Mouse (Mus musculus) E14TG2a.4 (cell line): Measurements from ENCODE around the gene Wbp4.
A peak's percentile ranks its signal among the peaks of the same experiment; 100 is the strongest.
"Not testable (repeated sequence)": the region's sequence is repeated elsewhere in the genome, so short reads cannot be mapped to it uniquely, and the experiment has no call there.

Experiments used
- H3K27me3 ChIP-seq: 2 replicates; pipeline ENCODE4 v1.6.1; 2014; ENCODE audit warnings: low read length, control low read depth; ENCODE audit not compliant: insufficient read depth
- H3K36me3 ChIP-seq: 2 replicates; pipeline ENCODE4 v1.6.1; 2014; ENCODE audit warnings: low read length, control low read depth; ENCODE audit not compliant: insufficient read depth
- H3K4me1 ChIP-seq: replicated peaks from 2 replicates; pipeline ENCODE4 v1.6.1; 2014; ENCODE audit warnings: low read depth, low read length, control low read depth
- H3K4me3 ChIP-seq: replicated peaks from 2 replicates; pipeline ENCODE4 v1.5.1; 2014; ENCODE audit warnings: mild to moderate bottlenecking, low read length
- H3K9me3 ChIP-seq: 2 replicates; pipeline ENCODE4 v1.6.1; 2014; ENCODE audit warnings: low read length, control low read depth
- CTCF ChIP-seq: conservative IDR thresholded peaks from 2 replicates; pipeline ENCODE4 v1.5.1; 2014; ENCODE audit warnings: low read length
- NANOG ChIP-seq: IDR thresholded peaks from 2 replicates; pipeline ENCODE4 v1.6.1; 2014; ENCODE audit warnings: borderline replicate concordance, low read length, mixed read lengths
- POU5F1 ChIP-seq: IDR thresholded peaks from 2 replicates; pipeline ENCODE4 v1.6.1; 2014; ENCODE audit warnings: low read length, borderline replicate concordance

The Wbp4 gene

GRCm38 (mm10) chr14:79482251-79482661 is 936 bp upstream of the Wbp4 start:
- peaks cover 17% of the 10 kb centered on the region; the same call in 1 of the 2 replicates for H3K36me3 ChIP-seq
- H3K27me3 ChIP-seq, result peaks cover 19% of the 10 kb centered on the region; the same call in 1 of the 2 replicates
- H3K4me1 ChIP-seq, result peaks cover 56% of the 10 kb centered on the region
- TF ChIP-seq NANOG (no peak), CTCF (no peak), POU5F1 (no peak)
- H3K9me3 ChIP-seq, result no peaks in the 10 kb centered on the region
- H3K4me3 ChIP-seq, result peak overlapping the region; percentile 98

- H3K9me3 ChIP-seq, result no peaks in the 10 kb centered on the region
- peaks cover 24% of the 10 kb centered on the region for H3K36me3 ChIP-seq
- H3K4me1 ChIP-seq, result peaks cover 43% of the 10 kb centered on the region
- TF ChIP-seq CTCF (no peak), POU5F1 (no peak), NANOG (no peak)
- peak within 1 kb of the TSS; percentile 98 for H3K4me3 ChIP-seq
- H3K27me3 ChIP-seq, result peaks cover 12% of the 10 kb centered on the region; the same call in 1 of the 2 replicates
These were observed 539 bp downstream of the Wbp4 start, which contains the start of gene Elf1 for GRCm38 (mm10) chr14:79480624-79481338. Gene Elf1, plus strand, starts transcription at chr14:79481194.

- TF ChIP-seq CTCF (no peak), POU5F1 (no peak), NANOG (no peak)
- no peaks in the 10 kb centered on the region for H3K27me3 ChIP-seq
- H3K4me3 ChIP-seq, result no peak overlapping the region
- H3K4me1 ChIP-seq, result no peaks in the 10 kb centered on the region
- H3K9me3 ChIP-seq, result no peaks in the 10 kb centered on the region
- peaks cover 87% of the 10 kb centered on the region for H3K36me3 ChIP-seq
These were observed 7.9 kb downstream of the Wbp4 start for GRCm38 (mm10) chr14:79473384-79473783.

GRCm38 (mm10) chr14:79467621-79468020 is 13.7 kb downstream of the Wbp4 start:
- H3K4me3 ChIP-seq, result no peak overlapping the region
- H3K27me3 ChIP-seq, result no peaks in the 10 kb centered on the region
- H3K4me1 ChIP-seq, result no peaks in the 10 kb centered on the region
- peaks cover 83% of the 10 kb centered on the region for H3K36me3 ChIP-seq
- peak; percentile 65 for TF ChIP-seq CTCF
- TF ChIP-seq NANOG, result no peak
- H3K9me3 ChIP-seq, result no peaks in the 10 kb centered on the region

GRCm38 (mm10) chr14:79465623-79466022 is 15.7 kb downstream of the Wbp4 start:
- no peaks in the 10 kb centered on the region for H3K4me1 ChIP-seq
- TF ChIP-seq POU5F1, result no peak
- no peak for TF ChIP-seq CTCF
- no peak for TF ChIP-seq NANOG
- no peaks in the 10 kb centered on the region for H3K9me3 ChIP-seq
- H3K27me3 ChIP-seq, result no peaks in the 10 kb centered on the region
- H3K36me3 ChIP-seq, result peaks cover 78% of the 10 kb centered on the region
- H3K4me3 ChIP-seq, result no peak overlapping the region

GRCm38 (mm10) chr14:79460988-79461387 is 20.3 kb downstream of the Wbp4 start:
- TF ChIP-seq POU5F1, result no peak
- TF ChIP-seq NANOG, result no peak
- TF ChIP-seq CTCF, result no peak

GRCm38 (mm10) chr14:79460401-79460800 is 20.9 kb downstream of the Wbp4 start:
- Histone ChIP-seq H3K36me3 (peaks cover 32% of the 10 kb centered on the region), H3K4me1 (peaks cover 19% of the 10 kb centered on the region), H3K4me3 (no peak overlapping the region), H3K9me3 (no peaks in the 10 kb centered on the region), H3K27me3 (no peaks in the 10 kb centered on the region)
- TF ChIP-seq POU5F1 (no peak), NANOG (no peak), CTCF (no peak)

More at GRCm38 (mm10) chr14:79460988-79461387, 20.3 kb downstream of the Wbp4 start:
- Histone ChIP-seq H3K9me3 (no peaks in the 10 kb centered on the region), H3K27me3 (no peaks in the 10 kb centered on the region), H3K36me3 (peaks cover 38% of the 10 kb centered on the region), H3K4me1 (peaks cover 19% of the 10 kb centered on the region), H3K4me3 (no peak overlapping the region)

GRCm38 (mm10) chr14:79452591-79452934 is 28.8 kb downstream of the Wbp4 start:
- H3K4me1 ChIP-seq, result peaks cover 23% of the 10 kb centered on the region
- not testable (repeated sequence) for H3K9me3 ChIP-seq, H3K36me3 ChIP-seq, H3K27me3 ChIP-seq, H3K4me3 ChIP-seq

GRCm38 (mm10) chr14:79451681-79452590 is 29.4 kb downstream of the Wbp4 start, which contains the start of gene Kbtbd6:
Gene Kbtbd6, plus strand, starts transcription at chr14:79451835.
- Histone ChIP-seq H3K4me1 (peaks cover 17% of the 10 kb centered on the region), H3K4me3 (peak within 1 kb of the TSS; percentile 73)
- not testable (repeated sequence) for H3K27me3 ChIP-seq

More at GRCm38 (mm10) chr14:79451681-79452590, 29.4 kb downstream of the Wbp4 start, which contains the start of gene Kbtbd6:
- H3K36me3 ChIP-seq, H3K9me3 ChIP-seq: not testable (repeated sequence)
